Mouse (Mus musculus): ENCODE measurements around the gene Zfp281. TPM values are rescaled to one million over a fixed set of nuclear protein-coding genes. Genes with fewer than 3 reads are reported as not detected.

The Zfp281 gene
- total and polyA plus RNA-seq, 3 experiments, result 17.2 to 48.9 (median 40.6) TPM

DNA sequence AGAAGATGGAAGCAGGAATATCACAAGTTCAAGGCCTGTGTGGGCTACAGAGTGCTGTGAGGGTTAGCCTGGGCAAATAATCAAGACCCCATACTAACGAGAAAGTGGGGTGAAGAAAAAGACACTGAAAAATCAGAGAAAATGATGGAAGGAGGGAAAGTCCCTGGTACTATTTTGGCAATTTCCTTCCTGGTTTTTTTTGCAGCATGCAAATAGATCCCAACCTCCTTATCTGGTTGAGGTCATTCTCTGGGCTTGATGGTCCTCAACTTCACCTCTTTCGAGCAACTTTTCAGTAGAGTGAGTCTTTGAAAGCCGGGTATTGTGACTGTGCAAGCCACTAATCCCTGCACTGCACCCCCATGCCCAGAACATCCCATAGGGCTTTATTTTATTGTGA lies 24.6 kb upstream of the Zfp281 start:
- Histone ChIP-seq H3K4me3 (ENCODE audit: low read depth, low read length) (no peak overlapping the region), H3K36me3 (replicated peaks) (no peaks in the 10 kb centered on the region), H3K9me3 (replicated peaks) (no peaks in the 10 kb centered on the region), H3K4me1 (ENCODE audit: insufficient read depth, low read depth, low read length) (no peaks in the 10 kb centered on the region), H3K27me3 (ENCODE audit: insufficient read depth, low read length) (peaks cover 4% of the 10 kb centered on the region)
- DNase-seq (ENCODE audit: low spot score), result no peak
- no peak for TF ChIP-seq GATA1 (IDR thresholded peaks at IDR 0.05; ENCODE audit: borderline replicate concordance, low read length)
- ATAC-seq (ENCODE audit: extremely low read depth, insufficient number of reproducible peaks, low FRiP score, poor library complexity, severe bottlenecking), result no peak

DNA sequence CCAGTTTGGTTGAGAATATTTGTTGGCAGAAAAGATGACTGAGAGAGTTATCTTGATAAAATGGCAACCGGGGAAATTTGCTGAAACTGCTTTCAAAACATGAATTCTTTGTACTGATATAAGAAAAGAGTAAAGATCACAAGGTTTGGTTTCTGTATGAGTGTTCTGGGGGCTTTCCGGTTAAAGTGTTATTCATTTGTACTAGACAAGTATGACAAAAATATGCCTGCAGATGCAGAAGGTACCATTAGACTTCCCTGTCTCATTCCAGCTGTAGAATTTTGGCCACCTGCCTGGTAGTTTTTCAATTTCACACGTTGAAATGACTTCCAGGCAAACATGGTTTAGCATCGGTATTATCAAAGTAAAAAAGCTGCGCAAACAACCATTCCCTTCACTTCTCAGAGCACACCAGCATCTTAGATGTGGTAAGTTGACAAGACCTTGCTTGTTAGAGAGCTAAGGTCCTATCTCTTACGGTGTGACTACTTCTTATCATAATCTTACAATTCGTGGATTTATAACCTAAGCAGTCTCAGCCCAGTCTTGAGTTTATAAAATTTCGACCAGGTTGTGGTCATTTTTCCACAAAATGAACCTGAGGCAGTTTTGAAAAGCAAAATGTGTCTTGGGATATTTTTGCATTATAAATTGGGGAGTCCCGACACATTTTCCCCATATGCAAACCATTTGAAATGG lies 23.9 kb upstream of the Zfp281 start:
- no peaks in the 10 kb centered on the region for H3K9me3 ChIP-seq (replicated peaks)
- H3K27me3 ChIP-seq (ENCODE audit: insufficient read depth, low read length), result peaks cover 4% of the 10 kb centered on the region
- no peaks in the 10 kb centered on the region for H3K4me1 ChIP-seq (ENCODE audit: insufficient read depth, low read depth, low read length)
- no peak overlapping the region for H3K4me3 ChIP-seq (ENCODE audit: low read depth, low read length)
- DNase-seq (ENCODE audit: low spot score) (no peak), ATAC-seq (ENCODE audit: extremely low read depth, insufficient number of reproducible peaks, low FRiP score, poor library complexity, severe bottlenecking) (no peak)
- TF ChIP-seq CTCF (IDR thresholded peaks at IDR 0.05; ENCODE audit: low read depth, low read length) (no peak), GATA2 (IDR thresholded peaks at IDR 0.05; ENCODE audit: borderline replicate concordance, low read depth, low read length) (no peak), POLR2AphosphoS5 (IDR thresholded peaks at IDR 0.05; ENCODE audit: insufficient replicate concordance, low read depth, low read length) (no peak), GATA1 (IDR thresholded peaks at IDR 0.05; ENCODE audit: borderline replicate concordance, low read length) (no peak), TAL1 (conservative IDR thresholded peaks at IDR 0.05; ENCODE audit: low read depth, low read length) (no peak)
- no peaks in the 10 kb centered on the region for H3K36me3 ChIP-seq (replicated peaks)

DNA sequence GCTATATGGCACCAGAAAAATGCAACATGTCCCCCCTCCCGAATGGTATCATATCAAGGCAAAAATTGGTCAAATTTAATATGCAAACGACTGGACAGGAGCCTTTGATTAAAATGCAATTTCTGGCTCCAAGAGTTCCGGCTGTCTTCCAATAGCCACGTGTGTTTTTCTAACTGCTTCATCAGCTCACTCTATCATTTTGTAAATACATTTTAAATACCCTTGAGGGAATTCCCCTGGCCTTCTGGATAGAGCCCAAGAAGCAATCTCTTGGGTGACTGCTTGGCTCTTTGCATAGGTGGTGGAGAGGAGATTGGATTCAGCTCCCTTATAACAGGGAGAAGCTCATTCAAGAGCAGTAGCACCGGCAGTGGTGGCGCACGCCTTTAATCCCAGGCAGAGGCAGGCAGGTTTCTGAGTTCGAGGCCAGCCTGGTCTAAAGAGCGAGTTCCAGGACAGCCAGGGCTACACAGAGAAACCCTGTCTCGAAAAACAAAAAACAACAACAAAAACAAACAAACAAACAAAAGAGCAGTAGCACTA lies 23.3 kb upstream of the Zfp281 start:
- DNase-seq (ENCODE audit: low spot score) (no peak), ATAC-seq (ENCODE audit: extremely low read depth, insufficient number of reproducible peaks, low FRiP score, poor library complexity, severe bottlenecking) (no peak)
- H3K4me3 ChIP-seq (ENCODE audit: low read depth, low read length), result no peak overlapping the region
- TF ChIP-seq GATA2 (IDR thresholded peaks at IDR 0.05; ENCODE audit: borderline replicate concordance, low read depth, low read length), result no peak
- TF ChIP-seq POLR2AphosphoS5 (IDR thresholded peaks at IDR 0.05; ENCODE audit: insufficient replicate concordance, low read depth, low read length), result no peak
- no peak for TF ChIP-seq TAL1 (conservative IDR thresholded peaks at IDR 0.05; ENCODE audit: low read depth, low read length)
- TF ChIP-seq GATA1 (IDR thresholded peaks at IDR 0.05; ENCODE audit: borderline replicate concordance, low read length), result no peak
- no peak for TF ChIP-seq CTCF (IDR thresholded peaks at IDR 0.05; ENCODE audit: low read depth, low read length)
- H3K27me3 ChIP-seq (ENCODE audit: insufficient read depth, low read length), result peaks cover 4% of the 10 kb centered on the region
- H3K36me3 ChIP-seq (replicated peaks), result no peaks in the 10 kb centered on the region
- no peaks in the 10 kb centered on the region for H3K4me1 ChIP-seq (ENCODE audit: insufficient read depth, low read depth, low read length)
- no peaks in the 10 kb centered on the region for H3K9me3 ChIP-seq (replicated peaks)

DNA sequence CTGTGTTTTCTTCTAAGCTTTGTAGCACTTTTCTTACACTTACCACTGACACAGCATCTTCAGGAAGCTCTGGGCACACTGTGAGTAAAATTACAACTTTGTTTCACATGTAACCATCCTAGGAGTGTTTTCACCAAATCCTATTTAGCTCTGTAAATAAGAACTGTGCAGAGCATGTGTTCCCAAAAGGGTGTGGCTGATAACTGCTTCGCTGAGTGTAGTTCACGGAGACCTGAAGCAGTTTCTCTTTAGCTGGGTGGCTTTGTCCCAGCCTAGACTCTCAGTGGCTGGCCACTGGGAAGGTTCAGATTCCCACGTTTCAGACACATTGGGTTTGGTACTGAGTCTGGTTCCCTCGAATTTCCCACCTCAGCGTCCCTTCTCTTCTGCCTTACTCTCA lies 22.4 kb upstream of the Zfp281 start:
- TF ChIP-seq GATA2 (IDR thresholded peaks at IDR 0.05; ENCODE audit: borderline replicate concordance, low read depth, low read length), result no peak
- TF ChIP-seq POLR2AphosphoS5 (IDR thresholded peaks at IDR 0.05; ENCODE audit: insufficient replicate concordance, low read depth, low read length), result no peak
- TF ChIP-seq CTCF (IDR thresholded peaks at IDR 0.05; ENCODE audit: low read depth, low read length), result no peak
- no peak for TF ChIP-seq GATA1 (IDR thresholded peaks at IDR 0.05; ENCODE audit: borderline replicate concordance, low read length)
- no peak for TF ChIP-seq TAL1 (conservative IDR thresholded peaks at IDR 0.05; ENCODE audit: low read depth, low read length)
- no peaks in the 10 kb centered on the region for H3K4me1 ChIP-seq (ENCODE audit: insufficient read depth, low read depth, low read length)
- peaks cover 4% of the 10 kb centered on the region for H3K27me3 ChIP-seq (ENCODE audit: insufficient read depth, low read length)
- ATAC-seq (ENCODE audit: extremely low read depth, insufficient number of reproducible peaks, low FRiP score, poor library complexity, severe bottlenecking) (no peak), DNase-seq (ENCODE audit: low spot score) (no peak)
- no peaks in the 10 kb centered on the region for H3K36me3 ChIP-seq (replicated peaks)
- H3K9me3 ChIP-seq (replicated peaks), result no peaks in the 10 kb centered on the region
- H3K4me3 ChIP-seq (ENCODE audit: low read depth, low read length), result no peak overlapping the region

DNA sequence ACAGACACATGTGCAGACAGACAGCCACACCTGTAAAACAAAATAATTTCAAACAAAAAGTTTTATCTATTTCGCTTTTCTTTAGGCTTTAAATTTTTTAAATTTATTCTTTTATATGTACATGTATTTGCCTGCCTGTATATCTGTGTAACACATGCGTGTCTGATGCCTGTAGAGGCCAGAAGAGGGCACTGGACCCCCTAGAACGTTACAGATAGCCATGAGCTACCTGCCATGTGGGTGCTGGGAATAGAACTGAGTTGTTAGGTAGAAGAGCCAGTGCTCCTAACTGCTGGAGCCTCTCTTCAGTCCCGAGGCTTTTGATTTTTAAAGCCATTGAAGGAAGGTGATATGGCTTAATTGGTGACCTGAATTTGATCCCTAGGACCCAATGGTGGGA lies 20.5 kb upstream of the Zfp281 start:
- DNase-seq (ENCODE audit: low spot score) (no peak), ATAC-seq (ENCODE audit: extremely low read depth, insufficient number of reproducible peaks, low FRiP score, poor library complexity, severe bottlenecking) (no peak)
- no peaks in the 10 kb centered on the region for H3K9me3 ChIP-seq (replicated peaks)
- no peaks in the 10 kb centered on the region for H3K27me3 ChIP-seq (ENCODE audit: insufficient read depth, low read length)
- H3K4me3 ChIP-seq (ENCODE audit: low read depth, low read length), result no peak overlapping the region
- no peak for TF ChIP-seq GATA2 (IDR thresholded peaks at IDR 0.05; ENCODE audit: borderline replicate concordance, low read depth, low read length)
- no peak for TF ChIP-seq CTCF (IDR thresholded peaks at IDR 0.05; ENCODE audit: low read depth, low read length)
- TF ChIP-seq TAL1 (conservative IDR thresholded peaks at IDR 0.05; ENCODE audit: low read depth, low read length), result no peak
- TF ChIP-seq GATA1 (IDR thresholded peaks at IDR 0.05; ENCODE audit: borderline replicate concordance, low read length), result no peak
- no peak for TF ChIP-seq POLR2AphosphoS5 (IDR thresholded peaks at IDR 0.05; ENCODE audit: insufficient replicate concordance, low read depth, low read length)
- no peaks in the 10 kb centered on the region for H3K36me3 ChIP-seq (replicated peaks)
- no peaks in the 10 kb centered on the region for H3K4me1 ChIP-seq (ENCODE audit: insufficient read depth, low read depth, low read length)

DNA sequence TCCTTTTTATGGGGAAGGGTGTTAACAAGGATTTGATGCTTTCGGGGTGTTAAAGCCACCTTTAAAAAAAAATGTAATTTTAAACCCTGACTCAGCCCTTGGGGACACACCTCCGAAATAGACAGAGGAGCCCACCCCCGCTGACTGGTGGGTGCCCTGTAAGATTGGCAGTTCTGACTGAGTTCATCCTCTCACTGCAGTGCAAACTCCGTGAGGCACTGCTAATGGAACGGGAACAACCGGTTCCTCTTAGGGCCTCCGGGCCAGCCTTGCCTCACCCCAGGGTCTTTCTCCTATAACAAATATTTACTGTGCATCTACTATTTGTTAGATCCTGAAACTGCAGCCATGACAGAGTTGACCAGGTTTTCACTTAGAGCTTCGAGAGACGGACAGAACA lies 18.9 kb upstream of the Zfp281 start:
- Histone ChIP-seq H3K9me3 (replicated peaks) (no peaks in the 10 kb centered on the region), H3K4me1 (ENCODE audit: insufficient read depth, low read depth, low read length) (no peaks in the 10 kb centered on the region), H3K36me3 (replicated peaks) (no peaks in the 10 kb centered on the region), H3K27me3 (ENCODE audit: insufficient read depth, low read length) (no peaks in the 10 kb centered on the region), H3K4me3 (ENCODE audit: low read depth, low read length) (no peak overlapping the region)
- DNase-seq (ENCODE audit: low spot score) (no peak), ATAC-seq (ENCODE audit: extremely low read depth, insufficient number of reproducible peaks, low FRiP score, poor library complexity, severe bottlenecking) (no peak)
- TF ChIP-seq GATA2 (IDR thresholded peaks at IDR 0.05; ENCODE audit: borderline replicate concordance, low read depth, low read length) (no peak), GATA1 (IDR thresholded peaks at IDR 0.05; ENCODE audit: borderline replicate concordance, low read length) (no peak), TAL1 (conservative IDR thresholded peaks at IDR 0.05; ENCODE audit: low read depth, low read length) (no peak), POLR2AphosphoS5 (IDR thresholded peaks at IDR 0.05; ENCODE audit: insufficient replicate concordance, low read depth, low read length) (no peak), CTCF (IDR thresholded peaks at IDR 0.05; ENCODE audit: low read depth, low read length) (no peak)

Data from G1E (cell line).